Mouse (Mus musculus): ENCODE data around the gene Cdk5rap3. TPM values are rescaled to one million over a fixed set of nuclear protein-coding genes. Genes with fewer than 3 reads are reported as not detected.

Gene Cdk5rap3
- polyA plus RNA-seq, 1 experiment from 2014 or later = 103 TPM

- Histone ChIP-seq H3K9me3 (no peaks in the 10 kb centered on the region), H3K27me3 (replicated peaks) (no peaks in the 10 kb centered on the region), H3K27ac (peak overlapping the region; percentile 64; the same call in 1 of the 2 replicates), H3K4me1 (peaks cover 51% of the 10 kb centered on the region), H3K4me3 (no peak overlapping the region), H3K9ac (no peak overlapping the region), H3K4me2 (replicated peaks) (no peak overlapping the region), H3K36me3 (no peaks in the 10 kb centered on the region)
- 19% methylated on average over 7 of the region's 7 CpGs for WGBS
- ATAC-seq (ENCODE audit: low FRiP score, low read depth) = no peak
These were observed 36.9 kb downstream of the Cdk5rap3 start for GRCm38 (mm10) chr11:96879359-96879758.

GRCm38 (mm10) chr11:96878715-96879114, 37.6 kb downstream of the Cdk5rap3 start:
- Histone ChIP-seq H3K36me3 (no peaks in the 10 kb centered on the region), H3K27ac (no peak overlapping the region), H3K9ac (no peak overlapping the region), H3K4me2 (replicated peaks) (no peak overlapping the region), H3K9me3 (no peaks in the 10 kb centered on the region), H3K4me1 (peaks cover 54% of the 10 kb centered on the region), H3K27me3 (replicated peaks) (no peaks in the 10 kb centered on the region), H3K4me3 (no peak overlapping the region)
- WGBS = 28% methylated on average over 3 of the region's 3 CpGs
- ATAC-seq (ENCODE audit: low FRiP score, low read depth) = no peak

GRCm38 (mm10) chr11:96877071-96877470, 39.2 kb downstream of the Cdk5rap3 start:
- Histone ChIP-seq H3K4me1 (peaks cover 68% of the 10 kb centered on the region), H3K9ac (peak overlapping the region; percentile 55), H3K4me2 (replicated peaks) (peak overlapping the region; percentile 47), H3K9me3 (no peaks in the 10 kb centered on the region), H3K36me3 (no peaks in the 10 kb centered on the region), H3K27me3 (replicated peaks) (no peaks in the 10 kb centered on the region), H3K4me3 (no peak overlapping the region), H3K27ac (peak overlapping the region; percentile 99)
- no peak for ATAC-seq (ENCODE audit: low FRiP score, low read depth)
- WGBS = 35% methylated on average over 4 of the region's 4 CpGs

- no peak overlapping the region for H3K4me3 ChIP-seq
- no peaks in the 10 kb centered on the region for H3K27me3 ChIP-seq (replicated peaks)
- H3K4me1 ChIP-seq = peaks cover 71% of the 10 kb centered on the region
- H3K9ac ChIP-seq = peak overlapping the region; percentile 55
- peak; percentile 87 for ATAC-seq (ENCODE audit: low FRiP score, low read depth)
- peak overlapping the region; percentile 99 for H3K27ac ChIP-seq
- H3K4me2 ChIP-seq (replicated peaks) = peak overlapping the region; percentile 47
- 2% methylated on average over 13 of the region's 13 CpGs for WGBS
- H3K36me3 ChIP-seq = no peaks in the 10 kb centered on the region
- no peaks in the 10 kb centered on the region for H3K9me3 ChIP-seq
These were observed 39.8 kb downstream of the Cdk5rap3 start for GRCm38 (mm10) chr11:96876300-96877040.

GRCm38 (mm10) chr11:96875745-96876144, 40.6 kb downstream of the Cdk5rap3 start:
- Histone ChIP-seq H3K4me2 (replicated peaks) (peak overlapping the region; percentile 47), H3K36me3 (no peaks in the 10 kb centered on the region), H3K27ac (peak overlapping the region; percentile 99), H3K4me3 (no peak overlapping the region; the same call in 1 of the 2 replicates), H3K4me1 (peaks cover 73% of the 10 kb centered on the region), H3K9me3 (no peaks in the 10 kb centered on the region), H3K9ac (peak overlapping the region; percentile 38; the same call in 1 of the 2 replicates), H3K27me3 (replicated peaks) (no peaks in the 10 kb centered on the region)
- ATAC-seq (ENCODE audit: low FRiP score, low read depth) = peak; percentile 86
- WGBS = under 1% methylated on average over 35 of the region's 35 CpGs

DNA sequence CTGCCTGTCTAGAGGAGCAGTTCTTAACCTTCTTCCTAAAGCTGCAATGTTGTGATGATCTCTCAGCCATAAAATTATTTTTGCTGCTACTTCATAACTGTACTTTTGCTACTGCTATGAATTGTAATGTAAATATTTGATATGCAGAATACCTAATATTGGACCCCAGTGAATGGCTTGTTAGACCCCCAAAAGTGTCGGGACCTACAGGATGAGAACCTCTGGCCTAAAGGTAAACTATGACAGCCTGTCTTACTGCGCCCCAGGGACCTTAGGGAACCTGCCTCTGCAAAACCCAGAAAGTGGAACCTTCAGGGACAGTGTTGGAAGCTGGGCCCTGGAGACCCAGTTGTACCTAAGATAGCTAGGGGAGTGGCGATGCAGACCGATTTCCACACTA, 41.0 kb downstream of the Cdk5rap3 start:
- Histone ChIP-seq H3K27ac (peak overlapping the region; percentile 99), H3K4me3 (no peak overlapping the region; the same call in 1 of the 2 replicates), H3K36me3 (no peaks in the 10 kb centered on the region), H3K4me2 (replicated peaks) (peak overlapping the region; percentile 47), H3K9ac (peak overlapping the region; percentile 38; the same call in 1 of the 2 replicates), H3K27me3 (replicated peaks) (no peaks in the 10 kb centered on the region), H3K9me3 (no peaks in the 10 kb centered on the region), H3K4me1 (peaks cover 73% of the 10 kb centered on the region)
- ATAC-seq (ENCODE audit: low FRiP score, low read depth) = no peak
- 8% methylated on average over 4 of the region's 4 CpGs for WGBS

GRCm38 (mm10) chr11:96873601-96874140, 42.6 kb downstream of the Cdk5rap3 start:
- Histone ChIP-seq H3K9me3 (no peaks in the 10 kb centered on the region), H3K4me3 (no peak overlapping the region), H3K27ac (peak overlapping the region; percentile 99), H3K9ac (peak overlapping the region; percentile 66), H3K4me1 (peaks cover 64% of the 10 kb centered on the region), H3K27me3 (replicated peaks) (no peaks in the 10 kb centered on the region), H3K4me2 (replicated peaks) (peak overlapping the region; percentile 50), H3K36me3 (no peaks in the 10 kb centered on the region)
- 4% methylated on average over 11 of the region's 11 CpGs for WGBS
- no peak for ATAC-seq (ENCODE audit: low FRiP score, low read depth)

DNA sequence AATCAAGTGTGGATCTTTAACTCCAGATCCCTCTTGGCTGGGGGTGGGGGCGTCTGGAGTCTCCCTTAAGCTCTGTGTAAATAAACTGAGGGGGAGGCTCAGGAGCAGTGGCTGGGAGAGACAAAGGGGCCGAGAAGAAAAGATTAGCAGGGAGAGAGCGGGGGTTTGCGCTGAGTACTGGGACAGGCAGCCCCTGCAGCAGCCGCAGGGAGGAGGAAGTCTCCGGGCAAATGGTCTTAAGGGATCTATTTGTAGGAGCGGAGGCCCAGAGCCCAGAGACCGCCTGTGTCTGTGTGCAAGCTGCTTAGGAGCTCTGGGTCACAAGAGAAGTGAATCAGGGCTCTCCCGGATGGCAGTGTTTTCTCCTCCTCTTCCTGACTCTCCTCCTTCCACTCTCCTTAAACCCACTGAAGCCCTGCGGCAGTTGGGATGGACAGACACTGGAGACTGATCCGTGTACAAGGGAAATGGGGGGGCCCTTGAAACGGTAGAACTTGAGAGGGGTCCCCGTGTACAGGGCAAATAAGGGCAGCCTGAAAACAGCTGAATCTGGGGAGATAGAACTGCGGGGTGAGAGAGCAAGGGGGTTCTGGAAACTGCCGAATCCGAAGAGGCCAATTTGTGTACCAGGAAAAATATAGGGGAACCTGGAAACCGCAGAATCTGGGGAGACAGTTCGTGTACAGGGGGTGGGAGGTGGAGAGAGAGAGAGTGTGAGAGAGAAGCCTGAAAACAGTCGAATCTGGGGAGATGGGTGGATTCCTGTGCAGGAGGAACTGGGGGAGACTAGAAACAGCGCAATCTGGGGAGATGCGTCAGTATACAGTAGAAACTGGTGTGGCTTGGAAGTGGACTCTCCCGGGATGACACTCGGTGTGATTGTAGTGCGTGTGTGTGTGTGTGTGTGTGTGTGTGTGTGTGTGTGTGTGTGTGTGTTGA, 43.6 kb downstream of the Cdk5rap3 start:
- H3K27me3 ChIP-seq (replicated peaks) = no peaks in the 10 kb centered on the region
- peak overlapping the region; percentile 50 for H3K4me2 ChIP-seq (replicated peaks)
- peak overlapping the region; percentile 66 for H3K9ac ChIP-seq
- H3K4me1 ChIP-seq = peaks cover 57% of the 10 kb centered on the region
- no peaks in the 10 kb centered on the region for H3K9me3 ChIP-seq
- H3K27ac ChIP-seq = peak overlapping the region; percentile 99
- H3K36me3 ChIP-seq = no peaks in the 10 kb centered on the region
- H3K4me3 ChIP-seq = 0 out of 2 replicates have a peak overlapping the region, but pooled peaks have one; percentile 3
- WGBS = 4% methylated on average over 24 of the region's 24 CpGs
- ATAC-seq (ENCODE audit: low FRiP score, low read depth) = no peak

DNA sequence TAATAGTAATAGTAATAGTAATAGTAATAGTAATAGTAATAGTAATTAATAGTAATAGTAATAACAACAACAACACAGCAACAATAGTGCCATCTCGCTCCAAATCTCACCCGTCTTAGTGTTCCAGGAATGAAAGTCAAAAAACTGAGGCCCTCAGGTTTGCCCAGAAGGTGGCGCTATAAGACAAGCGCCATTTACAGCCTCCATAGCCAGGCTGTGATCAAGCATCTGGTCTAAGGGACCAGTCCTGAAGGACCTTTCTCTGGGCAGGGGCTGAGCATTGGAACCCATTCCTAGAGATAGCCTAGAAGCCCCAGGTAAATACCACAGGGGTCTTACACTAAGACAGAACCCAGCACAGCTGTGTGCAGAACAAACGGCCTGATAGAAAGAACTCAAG, 49.1 kb downstream of the Cdk5rap3 start:
- no peaks in the 10 kb centered on the region for H3K27me3 ChIP-seq (replicated peaks)
- no peak overlapping the region for H3K4me2 ChIP-seq (replicated peaks)
- no peak overlapping the region for H3K9ac ChIP-seq
- H3K36me3 ChIP-seq = no peaks in the 10 kb centered on the region
- H3K9me3 ChIP-seq = no peaks in the 10 kb centered on the region
- H3K27ac ChIP-seq = no peak overlapping the region
- H3K4me3 ChIP-seq = no peak overlapping the region
- H3K4me1 ChIP-seq = peaks cover 31% of the 10 kb centered on the region
- WGBS = 15% methylated on average over 5 of the region's 5 CpGs
- ATAC-seq (ENCODE audit: low FRiP score, low read depth) = no peak

GRCm38 (mm10) chr11:96863206-96863995, 52.9 kb downstream of the Cdk5rap3 start:
- Histone ChIP-seq H3K27ac (peak overlapping the region; percentile 6; the same call in 1 of the 2 replicates), H3K4me1 (peaks cover 38% of the 10 kb centered on the region), H3K36me3 (no peaks in the 10 kb centered on the region), H3K27me3 (replicated peaks) (no peaks in the 10 kb centered on the region), H3K9ac (peak overlapping the region; percentile 17; the same call in 1 of the 2 replicates), H3K4me2 (replicated peaks) (peak overlapping the region; percentile 89), H3K4me3 (no peak overlapping the region), H3K9me3 (no peaks in the 10 kb centered on the region)
- ATAC-seq (ENCODE audit: low FRiP score, low read depth) = peak; percentile 70
- 22% methylated on average over 26 of the region's 26 CpGs for WGBS

DNA sequence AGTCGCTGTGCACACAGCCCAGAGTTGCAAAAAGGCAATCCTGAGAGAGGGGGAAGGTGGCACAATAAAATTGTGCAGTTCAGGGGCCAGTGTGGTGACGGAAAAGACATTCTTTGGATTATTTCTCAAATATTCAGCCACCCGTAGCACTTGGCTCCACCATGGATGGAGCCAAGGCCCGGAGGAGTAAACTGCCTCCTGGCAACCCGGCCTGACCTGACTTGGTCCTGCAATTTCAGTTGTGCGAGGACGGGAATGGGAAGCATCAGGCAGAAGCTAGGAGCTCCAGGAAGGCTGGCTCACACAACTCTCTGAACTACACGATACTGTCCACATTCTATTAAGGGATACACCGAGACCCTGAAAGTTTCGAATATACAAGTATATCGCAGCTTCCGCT, 53.8 kb downstream of the Cdk5rap3 start:
- 0 out of 2 replicates have a peak overlapping the region, but pooled peaks have one; percentile 4 for H3K9ac ChIP-seq
- peak; percentile 11; the same call in 1 of the 2 replicates for ATAC-seq (ENCODE audit: low FRiP score, low read depth)

More for the DNA sequence above, 53.8 kb downstream of the Cdk5rap3 start:
- Histone ChIP-seq H3K9me3 (no peaks in the 10 kb centered on the region), H3K4me1 (peaks cover 37% of the 10 kb centered on the region), H3K4me2 (replicated peaks) (peak overlapping the region; percentile 89), H3K4me3 (no peak overlapping the region), H3K36me3 (no peaks in the 10 kb centered on the region), H3K27me3 (replicated peaks) (no peaks in the 10 kb centered on the region), H3K27ac (0 out of 2 replicates have a peak overlapping the region, but pooled peaks have one; percentile 51)
- WGBS = 56% methylated on average over 12 of the region's 12 CpGs

All from neural tube, embryonic 12.5 days (tissue).